Mouse (Mus musculus): ENCODE results near the gene Zfp239.
"Not testable (repeated sequence)": the region's sequence is repeated elsewhere in the genome, so short reads cannot be mapped to it uniquely, and the experiment has no call there.

GRCm38 (mm10) chr6:117873450-117873849 is 11.6 kb downstream of the Zfp239 start:
- not testable (repeated sequence) for TF ChIP-seq POLR2A (IDR thresholded peaks at IDR 0.05; ENCODE audit: low read depth, low read length); CTCF (IDR thresholded peaks at IDR 0.05; ENCODE audit: extremely low read depth, insufficient read length, insufficient replicate concordance, low read depth, low read length)

Measured in small intestine, adult 2 months (tissue).